Mouse (Mus musculus) E14TG2a.4 (cell line): ENCODE measurements at regions not wholly inside any gene's neighbourhood (a gene's known extent, or its start where the extent isn't known, plus 50 kb on each side); places are given as distances from the start of the nearest gene placed in this dataset.

Source experiments
- H3K27me3 ChIP-seq: 2 replicates; pipeline ENCODE4 v1.6.1; 2014; ENCODE audit warnings: low read length, control low read depth; ENCODE audit not compliant: insufficient read depth
- H3K36me3 ChIP-seq: 2 replicates; pipeline ENCODE4 v1.6.1; 2014; ENCODE audit warnings: low read length, control low read depth; ENCODE audit not compliant: insufficient read depth
- H3K4me1 ChIP-seq: replicated peaks from 2 replicates; pipeline ENCODE4 v1.6.1; 2014; ENCODE audit warnings: low read depth, low read length, control low read depth
- H3K4me3 ChIP-seq: replicated peaks from 2 replicates; pipeline ENCODE4 v1.5.1; 2014; ENCODE audit warnings: mild to moderate bottlenecking, low read length
- H3K9me3 ChIP-seq: 2 replicates; pipeline ENCODE4 v1.6.1; 2014; ENCODE audit warnings: low read length, control low read depth
- CTCF ChIP-seq: conservative IDR thresholded peaks from 2 replicates; pipeline ENCODE4 v1.5.1; 2014; ENCODE audit warnings: low read length
- NANOG ChIP-seq: IDR thresholded peaks from 2 replicates; pipeline ENCODE4 v1.6.1; 2014; ENCODE audit warnings: borderline replicate concordance, low read length, mixed read lengths
- POU5F1 ChIP-seq: IDR thresholded peaks from 2 replicates; pipeline ENCODE4 v1.6.1; 2014; ENCODE audit warnings: low read length, borderline replicate concordance

DNA sequence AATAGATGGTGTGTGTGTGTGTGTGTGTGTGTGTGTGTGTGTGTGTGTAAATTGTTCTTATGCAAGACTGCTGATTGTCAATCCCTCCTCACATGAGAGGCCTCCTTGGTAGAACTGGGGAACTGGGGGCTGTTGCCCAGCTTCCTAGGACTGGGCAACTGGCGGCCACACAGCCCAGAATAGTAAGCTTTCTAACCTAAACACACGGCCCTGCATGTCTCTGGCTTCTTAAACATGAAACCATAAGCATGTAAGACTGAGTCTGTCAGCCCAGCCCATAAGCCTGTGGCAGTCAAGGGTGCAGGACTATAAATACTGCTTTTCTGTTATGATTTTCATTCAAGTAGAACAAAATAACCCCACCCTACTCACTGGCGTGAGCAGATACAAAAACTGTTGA lies 60.7 kb downstream of the Ifng start:
- Histone ChIP-seq H3K4me1 (peaks cover 16% of the 10 kb centered on the region), H3K27me3 (no peaks in the 10 kb centered on the region), H3K36me3 (no peaks in the 10 kb centered on the region), H3K4me3 (no peak overlapping the region), H3K9me3 (no peaks in the 10 kb centered on the region)
- TF ChIP-seq CTCF (no peak), NANOG (no peak), POU5F1 (no peak)

DNA sequence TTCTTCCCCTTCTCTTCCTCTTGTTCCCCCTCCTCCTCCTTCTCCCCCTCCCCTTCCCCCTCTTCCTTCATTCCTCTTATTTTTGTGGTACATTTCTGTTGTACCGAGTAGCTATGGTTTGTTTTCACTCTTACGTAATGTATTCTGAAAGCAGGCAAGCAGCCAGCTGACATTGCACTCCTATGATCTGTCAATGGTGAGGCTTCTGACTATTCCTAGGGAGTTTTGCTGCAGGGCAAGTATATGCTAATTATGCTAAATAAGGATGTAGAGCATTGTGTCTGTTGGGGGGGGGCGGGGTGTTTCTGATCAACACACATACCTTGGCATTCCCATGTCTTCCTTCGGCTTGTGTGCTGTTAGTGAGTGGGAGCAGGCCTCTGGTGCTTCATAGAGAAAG lies 64.0 kb downstream of the Ifng start:
- TF ChIP-seq POU5F1 (no peak), NANOG (no peak), CTCF (no peak)
- Histone ChIP-seq H3K9me3 (no peaks in the 10 kb centered on the region), H3K4me1 (peaks cover 29% of the 10 kb centered on the region), H3K27me3 (no peaks in the 10 kb centered on the region), H3K4me3 (no peak overlapping the region), H3K36me3 (no peaks in the 10 kb centered on the region)

DNA sequence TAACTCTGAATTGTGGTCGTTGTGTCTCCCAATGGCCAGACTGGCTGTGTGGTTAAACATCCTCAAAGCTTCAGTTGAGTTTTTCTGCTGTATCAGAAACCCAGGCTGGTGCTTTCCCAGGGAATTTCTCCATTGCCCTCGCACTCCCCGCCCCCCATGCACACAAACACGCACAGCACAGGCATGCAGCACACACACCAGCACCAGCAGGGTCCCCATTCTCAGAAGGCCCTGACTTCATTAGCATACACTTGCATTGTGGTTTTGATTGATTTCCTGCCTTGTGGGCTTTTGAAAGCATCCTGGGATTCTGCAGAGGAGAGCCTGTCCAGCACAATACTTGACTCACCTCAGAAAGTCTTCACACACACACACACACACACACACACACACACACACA lies 65.3 kb downstream of the Ifng start:
- TF ChIP-seq POU5F1 = no peak
- TF ChIP-seq NANOG = no peak
- TF ChIP-seq CTCF = no peak
- H3K27me3 ChIP-seq = 0 out of 2 replicates have a peak, but pooled peaks cover 4% of the 10 kb centered on the region
- H3K4me1 ChIP-seq = peaks cover 29% of the 10 kb centered on the region
- H3K9me3 ChIP-seq = no peaks in the 10 kb centered on the region
- H3K36me3 ChIP-seq = no peaks in the 10 kb centered on the region
- no peak overlapping the region for H3K4me3 ChIP-seq

DNA sequence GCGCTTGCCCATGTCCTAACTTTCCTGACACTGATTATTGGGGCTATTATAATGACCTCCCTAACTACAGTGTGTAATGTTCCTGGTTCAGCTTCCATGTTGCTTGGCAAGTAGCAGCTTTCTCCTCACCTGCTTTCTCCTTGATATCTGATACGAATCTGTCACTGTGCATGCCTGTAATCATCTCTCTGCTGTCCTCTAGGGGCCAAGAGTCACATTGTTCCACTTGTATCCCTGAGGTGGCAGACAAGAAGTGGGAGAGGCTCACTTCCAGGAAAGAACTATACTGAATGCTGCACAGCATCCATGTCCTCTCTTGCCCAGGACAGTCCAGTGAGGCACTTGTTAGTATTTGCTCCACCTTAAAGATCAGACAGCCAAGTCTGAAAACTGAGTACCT lies 66.8 kb downstream of the Ifng start:
- 0 out of 2 replicates have a peak, but pooled peaks cover 4% of the 10 kb centered on the region for H3K27me3 ChIP-seq
- H3K4me3 ChIP-seq = no peak overlapping the region
- no peaks in the 10 kb centered on the region for H3K36me3 ChIP-seq
- no peak for TF ChIP-seq NANOG
- peak; percentile 67 for TF ChIP-seq CTCF
- peaks cover 29% of the 10 kb centered on the region for H3K4me1 ChIP-seq
- H3K9me3 ChIP-seq = no peaks in the 10 kb centered on the region

DNA sequence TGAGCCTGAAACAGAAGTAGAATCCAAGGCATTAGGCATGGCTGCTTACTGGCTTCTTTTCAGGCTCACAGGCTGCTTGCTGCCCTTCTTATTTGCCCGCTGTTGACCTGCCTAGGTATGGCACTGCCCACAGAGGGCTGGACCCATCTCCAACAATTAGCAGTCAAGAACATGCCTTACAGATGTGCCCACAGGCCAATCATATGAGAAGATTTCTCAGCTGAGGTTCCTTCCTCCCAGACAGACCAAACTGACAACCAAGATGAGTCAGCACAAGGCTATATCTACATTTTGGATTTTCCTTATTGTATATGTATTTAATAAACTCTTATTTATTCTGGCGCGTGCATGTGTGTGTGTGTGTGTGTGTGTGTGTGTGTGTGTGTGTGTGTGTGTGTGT lies 76.0 kb downstream of the Ifng start:
- H3K4me3 ChIP-seq = no peak overlapping the region
- no peaks in the 10 kb centered on the region for H3K9me3 ChIP-seq
- no peaks in the 10 kb centered on the region for H3K4me1 ChIP-seq
- TF ChIP-seq NANOG (no peak), POU5F1 (no peak), CTCF (no peak)
- H3K36me3 ChIP-seq = no peaks in the 10 kb centered on the region
- H3K27me3 ChIP-seq = no peaks in the 10 kb centered on the region; the same call in 1 of the 2 replicates

DNA sequence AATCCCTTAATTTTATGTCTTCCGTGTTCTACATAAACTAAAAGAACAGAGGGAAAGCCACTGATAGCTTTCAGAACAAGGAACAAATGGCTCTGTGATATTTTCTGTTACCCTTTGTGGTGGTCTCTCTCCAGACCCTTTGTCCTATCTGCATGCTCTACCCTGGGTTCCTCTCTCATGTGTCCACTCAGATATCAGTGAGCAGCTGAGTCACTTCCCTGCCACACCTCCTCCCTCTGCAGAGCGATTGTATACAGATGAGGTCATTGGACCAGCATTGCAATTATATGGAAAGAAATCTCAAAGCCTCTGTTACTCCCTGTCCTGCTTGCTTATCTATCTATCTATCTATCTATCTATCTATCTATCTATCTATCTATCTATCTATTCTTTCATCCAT lies 77.1 kb downstream of the Ifng start:
- TF ChIP-seq CTCF (no peak), NANOG (no peak), POU5F1 (no peak)
- Histone ChIP-seq H3K27me3 (no peaks in the 10 kb centered on the region; the same call in 1 of the 2 replicates), H3K4me1 (no peaks in the 10 kb centered on the region), H3K36me3 (no peaks in the 10 kb centered on the region), H3K9me3 (no peaks in the 10 kb centered on the region), H3K4me3 (no peak overlapping the region)

DNA sequence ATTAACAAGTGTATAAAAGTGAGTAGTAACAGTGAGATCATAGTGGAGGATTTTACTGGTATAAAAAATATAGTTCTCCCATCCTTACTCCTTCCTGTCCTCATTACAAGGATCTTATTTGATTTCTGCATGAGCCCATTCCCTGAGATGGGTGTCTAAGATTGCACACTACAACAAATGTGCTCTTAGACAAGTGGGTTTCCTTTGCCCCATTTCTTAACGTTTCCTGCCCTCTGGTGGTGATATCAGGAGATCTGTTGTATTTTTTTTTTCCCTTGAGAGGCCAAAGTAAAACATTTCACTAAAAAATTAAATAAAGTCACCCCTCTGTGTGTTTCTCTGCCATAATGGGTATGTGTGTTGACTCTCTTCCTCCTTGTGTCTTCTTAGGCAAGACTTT lies 105.1 kb downstream of the Ifng start:
- 0 out of 2 replicates have a peak, but pooled peaks cover 3% of the 10 kb centered on the region for H3K4me1 ChIP-seq
- no peak overlapping the region for H3K4me3 ChIP-seq
- no peaks in the 10 kb centered on the region for H3K27me3 ChIP-seq
- no peaks in the 10 kb centered on the region for H3K36me3 ChIP-seq
- H3K9me3 ChIP-seq = no peaks in the 10 kb centered on the region; the same call in 1 of the 2 replicates
- TF ChIP-seq POU5F1 = no peak
- peak; percentile 25 for TF ChIP-seq CTCF

DNA sequence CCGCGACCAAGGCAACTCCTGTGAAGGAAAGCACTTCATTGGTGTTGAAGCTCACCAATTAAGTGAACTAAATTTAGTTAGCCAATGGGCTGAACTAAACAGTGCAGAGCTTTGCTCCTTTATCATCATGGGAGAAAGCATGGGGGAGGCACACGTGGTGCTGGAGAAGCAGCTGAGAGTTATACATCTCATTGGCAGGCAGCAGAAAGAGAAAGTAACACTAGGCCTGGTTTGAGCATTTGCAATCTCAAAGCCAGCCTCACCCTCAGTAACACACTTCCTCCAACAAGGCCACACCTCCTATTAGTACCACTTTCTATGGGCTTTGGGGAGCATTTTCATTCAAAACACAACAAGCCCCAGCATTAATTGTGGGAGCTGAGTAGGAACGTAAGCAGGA lies 109.4 kb downstream of the Ifng start:
- Histone ChIP-seq H3K27me3 (no peaks in the 10 kb centered on the region), H3K4me1 (0 out of 2 replicates have a peak, but pooled peaks cover 3% of the 10 kb centered on the region), H3K36me3 (no peaks in the 10 kb centered on the region), H3K9me3 (no peaks in the 10 kb centered on the region; the same call in 1 of the 2 replicates), H3K4me3 (no peak overlapping the region)
- TF ChIP-seq NANOG (no peak), CTCF (no peak), POU5F1 (no peak)

DNA sequence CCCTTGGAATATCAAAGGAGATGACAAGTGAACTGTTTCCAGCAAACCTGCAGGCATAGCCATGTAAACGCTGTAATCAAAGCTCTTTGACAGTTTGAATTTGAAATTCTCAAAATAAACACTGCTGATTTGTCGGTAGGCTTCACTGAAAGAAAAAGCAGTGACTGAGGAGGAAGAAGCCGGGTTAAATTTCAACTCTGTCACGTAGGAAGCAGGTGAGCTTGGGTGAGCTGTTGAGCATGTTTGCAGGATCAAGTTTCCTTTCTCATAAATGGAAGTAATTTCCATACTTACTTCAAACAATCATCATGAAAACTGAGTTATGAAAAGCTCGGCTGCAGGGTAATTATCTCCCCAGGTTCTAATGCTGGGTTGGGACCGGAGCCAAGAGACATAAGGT lies 118.0 kb downstream of the Ifng start:
- no peaks in the 10 kb centered on the region; the same call in 1 of the 2 replicates for H3K27me3 ChIP-seq
- H3K36me3 ChIP-seq = no peaks in the 10 kb centered on the region
- H3K9me3 ChIP-seq = no peaks in the 10 kb centered on the region
- no peak for TF ChIP-seq NANOG
- TF ChIP-seq CTCF = no peak
- no peak for TF ChIP-seq POU5F1
- H3K4me3 ChIP-seq = no peak overlapping the region
- H3K4me1 ChIP-seq = no peaks in the 10 kb centered on the region
